Mouse (Mus musculus) bone marrow macrophage, adult 2 months (primary cell): ENCODE data around the gene Dnase1.

ENCODE experiments used
- CTCF ChIP-seq: IDR thresholded peaks from 2 replicates; pipeline ENCODE4 v1.5.1; 2012; ENCODE audit warnings: low read depth, mild to moderate bottlenecking, low read length, moderate library complexity
- POLR2A ChIP-seq: IDR thresholded peaks from 2 replicates; pipeline ENCODE4 v1.6.1; 2012; ENCODE audit warnings: mild to moderate bottlenecking, low read depth, low read length, borderline replicate concordance

GRCm38 (mm10) chr16:4085851-4086387 lies 49.2 kb downstream of the Dnase1 start:
- TF ChIP-seq POLR2A = no peak
- TF ChIP-seq CTCF = no peak
